Mouse (Mus musculus): ENCODE measurements around the gene Slc34a2. TPM values are rescaled to one million over a fixed set of nuclear protein-coding genes. Genes with fewer than 3 reads are reported as not detected.

Slc34a2 gene
- total RNA-seq, 2 experiments from 2014 or later, result not detected

DNA sequence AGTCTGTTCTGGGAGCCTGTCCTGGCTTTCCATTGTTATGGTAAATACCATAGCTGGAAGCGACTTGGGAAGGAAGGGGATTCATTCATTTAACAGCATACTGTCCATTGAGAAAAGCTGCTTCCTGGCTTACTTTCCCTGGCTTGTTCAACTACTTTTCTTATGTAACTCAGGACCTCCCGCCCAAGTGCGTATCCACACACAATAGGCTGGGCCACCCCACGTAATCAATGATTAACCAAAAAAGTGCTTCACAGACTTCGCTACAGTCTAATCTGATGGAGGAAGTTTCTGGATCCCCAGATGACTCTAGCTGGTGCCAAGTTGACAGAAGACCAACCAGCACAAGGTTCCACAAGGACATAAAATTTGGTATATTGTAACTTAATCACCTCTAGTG is 14.0 kb upstream of the Slc34a2 start:
- no peak for ATAC-seq (replicated peaks; ENCODE audit: low FRiP score, poor library complexity, severe bottlenecking)

GRCm38 (mm10) chr5:53025276-53025973 is 12.5 kb upstream of the Slc34a2 start:
- no peak for ATAC-seq (replicated peaks; ENCODE audit: low FRiP score, poor library complexity, severe bottlenecking)

GRCm38 (mm10) chr5:53031346-53031745 is 6.5 kb upstream of the Slc34a2 start:
- no peak for ATAC-seq (replicated peaks; ENCODE audit: low FRiP score, poor library complexity, severe bottlenecking)

- ATAC-seq (replicated peaks; ENCODE audit: low FRiP score, poor library complexity, severe bottlenecking), result no peak
These were observed 4.3 kb downstream of the Slc34a2 start for GRCm38 (mm10) chr5:53042034-53042748.

GRCm38 (mm10) chr5:53042771-53043371 is 5.0 kb downstream of the Slc34a2 start:
- no peak for ATAC-seq (replicated peaks; ENCODE audit: low FRiP score, poor library complexity, severe bottlenecking)

DNA sequence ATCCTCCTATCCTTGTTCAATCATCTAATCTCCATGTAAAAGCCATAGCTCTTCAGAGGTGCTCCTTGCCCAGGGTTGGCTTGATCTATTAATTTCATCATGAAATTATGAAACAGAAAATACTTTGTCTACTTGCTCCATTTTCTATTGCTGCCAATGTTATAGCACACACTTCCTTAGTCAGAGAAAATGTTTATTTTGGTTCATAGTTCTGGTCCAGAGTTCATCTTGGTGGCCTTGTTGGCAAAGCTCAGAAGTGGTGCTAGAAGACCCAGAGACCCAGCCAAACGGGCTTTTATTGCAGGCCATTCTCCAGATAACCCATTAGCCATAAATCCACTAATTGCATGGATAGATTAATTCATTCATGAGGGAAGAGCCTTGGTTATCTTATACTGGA is 5.8 kb downstream of the Slc34a2 start:
- no peak for ATAC-seq (replicated peaks; ENCODE audit: low FRiP score, poor library complexity, severe bottlenecking)

GRCm38 (mm10) chr5:53047951-53048350 is 10.1 kb downstream of the Slc34a2 start:
- ATAC-seq (replicated peaks; ENCODE audit: low FRiP score, poor library complexity, severe bottlenecking), result no peak

GRCm38 (mm10) chr5:53048599-53048998 is 10.7 kb downstream of the Slc34a2 start:
- no peak for ATAC-seq (replicated peaks; ENCODE audit: low FRiP score, poor library complexity, severe bottlenecking)

DNA sequence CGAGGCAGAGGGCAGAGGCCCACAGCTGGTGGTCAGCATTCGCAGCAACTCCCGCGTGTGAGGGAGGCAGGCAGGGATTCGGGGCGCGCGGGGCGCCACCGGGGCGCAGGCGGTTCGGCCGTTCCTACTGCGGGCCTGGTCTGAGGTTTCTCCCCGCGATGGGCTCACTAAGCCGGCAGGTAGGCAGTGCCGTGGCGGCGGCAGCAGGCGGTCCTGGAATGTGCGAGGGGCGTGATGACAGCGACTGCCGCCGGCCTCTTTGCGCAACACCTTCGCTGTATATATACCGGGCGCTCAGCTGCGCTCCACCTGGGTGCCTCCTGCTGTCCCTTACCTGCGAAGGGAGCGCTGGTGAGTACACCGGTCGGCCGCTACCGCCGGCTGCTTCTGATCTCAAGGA is 11.2 kb downstream of the Slc34a2 start:
- ATAC-seq (replicated peaks; ENCODE audit: low FRiP score, poor library complexity, severe bottlenecking), result no peak

- ATAC-seq (replicated peaks; ENCODE audit: low FRiP score, poor library complexity, severe bottlenecking), result no peak
These were observed 13.1 kb downstream of the Slc34a2 start for GRCm38 (mm10) chr5:53050963-53051362.

DNA sequence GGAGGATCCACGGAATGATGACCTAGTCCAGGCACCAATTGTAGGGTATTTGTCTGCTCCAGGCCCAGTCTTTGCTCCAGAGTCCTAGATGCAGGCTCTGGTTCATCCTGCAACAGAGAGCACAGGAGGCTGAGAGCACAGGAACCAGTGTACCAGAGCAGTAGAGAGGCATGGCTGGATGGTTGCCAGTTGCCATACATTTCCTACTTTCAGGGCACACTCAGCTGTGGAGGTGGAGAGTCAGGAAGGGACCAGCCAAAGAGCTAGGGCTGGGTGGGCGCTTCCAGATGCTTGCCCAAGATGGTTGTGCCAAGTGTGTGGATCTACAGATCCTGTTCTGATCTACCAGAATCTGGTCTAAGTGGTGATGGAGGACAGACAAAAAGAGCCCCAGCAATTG is 15.4 kb downstream of the Slc34a2 start:
- no peak for ATAC-seq (replicated peaks; ENCODE audit: low FRiP score, poor library complexity, severe bottlenecking)

- ATAC-seq (replicated peaks; ENCODE audit: low FRiP score, poor library complexity, severe bottlenecking), result no peak
These were observed 23.8 kb downstream of the Slc34a2 start for GRCm38 (mm10) chr5:53061532-53062130.

GRCm38 (mm10) chr5:53074553-53074952 is 36.7 kb downstream of the Slc34a2 start:
- ATAC-seq (replicated peaks; ENCODE audit: low FRiP score, poor library complexity, severe bottlenecking), result no peak

- no peak for ATAC-seq (replicated peaks; ENCODE audit: low FRiP score, poor library complexity, severe bottlenecking)
These were observed 40.6 kb downstream of the Slc34a2 start for GRCm38 (mm10) chr5:53078453-53078852.

GRCm38 (mm10) chr5:53087452-53087851 is 49.6 kb downstream of the Slc34a2 start:
- no peak for ATAC-seq (replicated peaks; ENCODE audit: low FRiP score, poor library complexity, severe bottlenecking)

GRCm38 (mm10) chr5:53091331-53091730 is 53.5 kb downstream of the Slc34a2 start:
- no peak for ATAC-seq (replicated peaks; ENCODE audit: low FRiP score, poor library complexity, severe bottlenecking)

DNA sequence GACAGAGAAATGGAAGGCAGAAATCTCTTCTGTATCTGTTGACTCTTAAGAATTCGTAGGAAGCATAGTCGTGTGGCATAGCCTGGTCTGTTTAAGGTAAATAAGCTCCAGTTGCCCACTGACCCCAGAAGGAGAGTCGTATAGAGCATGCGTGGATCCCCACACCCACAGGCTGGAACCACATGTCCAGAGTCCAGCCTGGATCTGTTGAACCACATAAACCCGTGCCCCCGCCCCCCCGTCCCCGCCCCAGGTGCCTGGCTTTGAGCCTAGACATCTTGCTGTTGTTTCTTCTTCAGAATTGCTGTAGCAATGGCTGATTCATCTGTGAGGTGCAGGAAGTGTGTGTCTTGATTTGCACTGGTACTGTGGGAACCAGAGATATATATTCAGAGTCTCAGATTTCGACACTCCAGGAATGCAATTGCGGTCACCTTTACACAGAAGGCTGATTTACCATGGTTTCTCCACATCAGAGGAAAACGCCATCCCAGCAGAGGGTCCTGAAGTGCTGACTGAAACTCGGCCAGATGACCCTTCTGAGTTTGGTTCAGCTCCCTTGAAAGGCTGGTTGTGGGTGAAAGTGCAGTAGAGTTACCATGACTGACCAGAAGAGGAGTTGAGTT is 64.1 kb downstream of the Slc34a2 start:
- no peak for ATAC-seq (replicated peaks; ENCODE audit: low FRiP score, poor library complexity, severe bottlenecking)

DNA sequence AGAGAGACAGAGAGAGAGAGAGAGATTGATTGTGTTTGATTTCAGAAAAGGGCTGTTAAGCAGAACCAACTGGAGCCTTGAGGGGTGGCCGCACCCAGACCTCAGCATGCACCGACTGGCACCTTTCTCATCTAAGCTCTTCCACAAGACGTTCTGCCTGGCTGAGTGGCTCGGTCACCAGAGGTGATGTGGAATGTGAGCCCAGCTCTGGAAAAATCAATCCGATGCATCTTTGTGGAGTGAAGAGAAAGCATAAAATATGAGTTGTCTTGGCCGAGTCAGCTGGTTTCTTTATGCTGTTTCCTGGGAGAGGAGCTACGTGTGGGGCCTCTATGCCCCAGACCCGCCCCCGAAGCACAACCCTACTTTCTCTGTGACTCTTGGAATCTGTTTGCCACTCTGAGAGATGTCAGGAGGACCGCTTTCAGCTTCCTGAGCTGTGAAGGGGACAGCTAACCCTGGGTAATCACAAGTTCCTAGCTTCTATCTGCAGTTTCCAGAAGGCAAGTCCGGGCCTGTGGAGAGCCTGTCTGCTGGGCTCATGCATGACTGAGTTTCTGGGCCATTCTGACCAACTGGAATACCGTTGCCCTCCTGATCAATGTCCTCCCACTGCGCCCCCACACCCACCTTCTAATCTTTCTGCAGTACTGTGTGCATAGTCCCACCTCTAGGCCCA is 66.4 kb downstream of the Slc34a2 start:
- ATAC-seq (replicated peaks; ENCODE audit: low FRiP score, poor library complexity, severe bottlenecking), result no peak

DNA sequence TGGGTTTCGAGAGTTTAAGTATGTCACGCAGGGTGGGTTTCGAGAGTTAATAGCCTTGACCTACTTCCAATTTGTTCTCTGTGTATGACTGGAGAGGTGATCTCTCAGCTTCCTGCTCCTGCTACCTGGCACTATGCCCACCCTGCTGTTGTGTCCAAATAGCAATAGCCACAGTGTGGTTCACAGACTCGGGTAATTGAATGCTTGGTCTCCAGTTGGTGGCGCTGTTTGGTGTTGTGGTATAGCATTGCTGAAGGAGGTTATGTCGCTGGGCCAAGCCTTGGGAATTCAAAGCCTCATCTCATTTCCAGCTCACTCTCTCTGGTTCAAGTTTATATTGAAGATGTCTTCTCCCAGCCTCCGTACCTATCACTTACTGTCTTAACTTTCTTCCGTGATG is 67.8 kb downstream of the Slc34a2 start:
- ATAC-seq (replicated peaks; ENCODE audit: low FRiP score, poor library complexity, severe bottlenecking), result no peak

DNA sequence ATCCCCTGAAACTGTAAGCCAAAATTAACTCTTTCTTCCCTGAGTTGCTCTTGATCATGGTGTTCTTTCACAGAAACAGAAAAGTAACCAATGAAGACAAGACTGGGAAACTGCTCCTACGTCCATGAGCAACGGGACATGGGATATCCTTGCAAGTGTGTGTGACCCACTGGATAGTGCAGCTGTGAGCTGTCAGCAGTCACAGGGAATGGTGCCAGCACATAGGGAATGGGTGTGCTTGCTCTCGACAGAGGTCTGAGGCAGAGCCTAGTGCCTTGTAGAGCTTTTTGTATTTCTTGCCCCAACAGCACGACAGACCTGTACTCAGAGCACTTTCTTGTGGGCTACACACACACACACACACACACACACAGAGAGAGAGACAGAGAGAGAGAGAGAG is 68.2 kb downstream of the Slc34a2 start:
- no peak for ATAC-seq (replicated peaks; ENCODE audit: low FRiP score, poor library complexity, severe bottlenecking)

Data from erythroid progenitor cell, adult 5-6 weeks (primary cell).